Mouse (Mus musculus) heart, adult 8-10 months (tissue): Measurements from ENCODE around the gene Exoc4. TPM values are rescaled to one million over a fixed set of nuclear protein-coding genes. Genes with fewer than 3 reads are reported as not detected.

Experiments
- DNase-seq: peaks from one replicate; pipeline ENCODE4 v3.0.0; 2022; ENCODE audit warnings: low spot score
- total RNA-seq, 4 experiments: library from RNA; stranded (reverse); gene quantifications; 2 replicates each; pipeline ENCODE4 v1.2.4; 2022

Gene Exoc4
- 10 to 100 TPM; 33.9 to 40.6 (median 36.6) TPM for total RNA-seq

GRCm38 (mm10) chr6:33248894-33249758, at the start of gene Exoc4:
Gene Exoc4 (plus strand): TSS chr6:33249085.
- peak; percentile 98 for DNase-seq

GRCm38 (mm10) chr6:33218780-33219179, 30.1 kb upstream of the Exoc4 start:
- DNase-seq, result no peak

GRCm38 (mm10) chr6:33226700-33227099, 22.2 kb upstream of the Exoc4 start:
- no peak for DNase-seq

- no peak for DNase-seq
Observed at GRCm38 (mm10) chr6:33227371-33227770, 21.5 kb upstream of the Exoc4 start.

- DNase-seq, result no peak
Observed at GRCm38 (mm10) chr6:33241250-33241649, 7.6 kb upstream of the Exoc4 start.

- no peak for DNase-seq
Observed at GRCm38 (mm10) chr6:33244546-33244945, 4.3 kb upstream of the Exoc4 start.

- DNase-seq, result no peak
Observed at GRCm38 (mm10) chr6:33247146-33247545, 1.7 kb upstream of the Exoc4 start.

GRCm38 (mm10) chr6:33247576-33248355, 1.1 kb upstream of the Exoc4 start:
- no peak for DNase-seq

- DNase-seq, result no peak
Observed at GRCm38 (mm10) chr6:33256638-33257037, 7.8 kb downstream of the Exoc4 start.

- no peak for DNase-seq
Observed at GRCm38 (mm10) chr6:33257076-33257789, 8.3 kb downstream of the Exoc4 start.

GRCm38 (mm10) chr6:33259926-33260325, 11.0 kb downstream of the Exoc4 start:
- DNase-seq, result no peak

- no peak for DNase-seq
Observed at GRCm38 (mm10) chr6:33261606-33262005, 12.7 kb downstream of the Exoc4 start.

GRCm38 (mm10) chr6:33263950-33264349, 15.1 kb downstream of the Exoc4 start:
- no peak for DNase-seq

- no peak for DNase-seq
Observed at GRCm38 (mm10) chr6:33264388-33264787, 15.5 kb downstream of the Exoc4 start.

- no peak for DNase-seq
Observed at GRCm38 (mm10) chr6:33267571-33267970, 18.7 kb downstream of the Exoc4 start.

GRCm38 (mm10) chr6:33283523-33283922, 34.6 kb downstream of the Exoc4 start:
- DNase-seq, result no peak

- DNase-seq, result no peak
Observed at GRCm38 (mm10) chr6:33283936-33284335, 35.1 kb downstream of the Exoc4 start.

GRCm38 (mm10) chr6:33286376-33286775, 37.5 kb downstream of the Exoc4 start:
- DNase-seq, result no peak

- DNase-seq, result no peak
Observed at GRCm38 (mm10) chr6:33294626-33295025, 45.7 kb downstream of the Exoc4 start.

- no peak for DNase-seq
Observed at GRCm38 (mm10) chr6:33297566-33297965, 48.7 kb downstream of the Exoc4 start.

GRCm38 (mm10) chr6:33298768-33299167, 49.9 kb downstream of the Exoc4 start:
- no peak for DNase-seq

GRCm38 (mm10) chr6:33305996-33306395, 57.1 kb downstream of the Exoc4 start:
- no peak for DNase-seq
